Mouse (Mus musculus) liver, adult 2 months (tissue): Measurements from ENCODE around the gene Sv2c. TPM values are rescaled to one million over a fixed set of nuclear protein-coding genes. Genes with fewer than 3 reads are reported as not detected.

Source experiments
- DNase-seq: peaks from one replicate; pipeline ENCODE4 v3.0.0-alpha.2; 2011; ENCODE audit warnings: low read depth, low spot score; ENCODE audit errors: extremely low read depth
- H3K27ac ChIP-seq: fragments of 200-500 bp; replicated peaks from 2 replicates; pipeline ENCODE4 v1.5.1; 2012; ENCODE audit warnings: low read depth, mild to moderate bottlenecking, control low read depth, inconsistent platforms, low read length; ENCODE audit not compliant: insufficient read depth
- H3K27me3 ChIP-seq: fragments of 200-500 bp; 2 replicates; pipeline ENCODE4 v1.6.1; 2012; ENCODE audit warnings: mild to moderate bottlenecking, moderate library complexity, low read length, inconsistent platforms; ENCODE audit not compliant: control insufficient read depth, insufficient read depth
- H3K36me3 ChIP-seq: fragments of 200-500 bp; 2 replicates; pipeline ENCODE4 v1.6.1; 2012; ENCODE audit warnings: low read length, inconsistent platforms; ENCODE audit not compliant: control insufficient read depth, insufficient read depth
- H3K4me1 ChIP-seq: fragments of 200-500 bp; 2 replicates; pipeline ENCODE4 v1.6.1; 2011; ENCODE audit warnings: low read length; ENCODE audit not compliant: control insufficient read depth, insufficient read depth
- H3K4me3 ChIP-seq: fragments of 200-500 bp; 2 replicates; pipeline ENCODE4 v1.5.1; 2011; ENCODE audit warnings: low read depth, mild to moderate bottlenecking, control low read depth, low read length, moderate library complexity; ENCODE audit not compliant: insufficient read depth
- H3K79me2 ChIP-seq: fragments of 200-500 bp; 2 replicates; pipeline ENCODE4 v1.6.1; 2012; ENCODE audit warnings: inconsistent platforms, mild to moderate bottlenecking, low read length, moderate library complexity; ENCODE audit not compliant: control insufficient read depth, insufficient read depth
- H3K9ac ChIP-seq: fragments of 200-500 bp; 2 replicates; pipeline ENCODE4 v1.6.1; 2012; ENCODE audit warnings: low read depth, mild to moderate bottlenecking, control low read depth, inconsistent platforms, low read length
- CTCF ChIP-seq: fragments of 200-500 bp; IDR thresholded peaks from 2 replicates; pipeline ENCODE4 v1.5.1; 2011; ENCODE audit warnings: low read depth, low read length, control low read depth
- POLR2A ChIP-seq: fragments of 200-500 bp; IDR thresholded peaks from 2 replicates; pipeline ENCODE4 v1.6.1; 2011; ENCODE audit warnings: low read length, control low read depth; ENCODE audit not compliant: insufficient read depth; ENCODE audit errors: extremely low read depth
- WGBS: fragments of 180-500 bp; shearing (Covaris S2); methylation state at CpG from one replicate; pipeline ENCODE4 v1.1.7; 2018; 5-methylcytosine and 5-hydroxymethylcytosine counted together
- polyA plus RNA-seq: library from polyadenylated mRNA; depleted of rRNA; stranded (reverse); fragments of >200 nt; gene quantifications from 2 replicates; pipeline ENCODE4 v1.2.3, GENCODE M21; 2012
- total RNA-seq: library from RNA; depleted of rRNA; stranded (reverse); fragments of >200 nt; gene quantifications from 2 replicates; pipeline ENCODE4 v1.2.3, GENCODE M21; 2014

Sv2c gene
- total and polyA plus RNA-seq, 2 experiments = 0.09 to 0.13 TPM

DNA sequence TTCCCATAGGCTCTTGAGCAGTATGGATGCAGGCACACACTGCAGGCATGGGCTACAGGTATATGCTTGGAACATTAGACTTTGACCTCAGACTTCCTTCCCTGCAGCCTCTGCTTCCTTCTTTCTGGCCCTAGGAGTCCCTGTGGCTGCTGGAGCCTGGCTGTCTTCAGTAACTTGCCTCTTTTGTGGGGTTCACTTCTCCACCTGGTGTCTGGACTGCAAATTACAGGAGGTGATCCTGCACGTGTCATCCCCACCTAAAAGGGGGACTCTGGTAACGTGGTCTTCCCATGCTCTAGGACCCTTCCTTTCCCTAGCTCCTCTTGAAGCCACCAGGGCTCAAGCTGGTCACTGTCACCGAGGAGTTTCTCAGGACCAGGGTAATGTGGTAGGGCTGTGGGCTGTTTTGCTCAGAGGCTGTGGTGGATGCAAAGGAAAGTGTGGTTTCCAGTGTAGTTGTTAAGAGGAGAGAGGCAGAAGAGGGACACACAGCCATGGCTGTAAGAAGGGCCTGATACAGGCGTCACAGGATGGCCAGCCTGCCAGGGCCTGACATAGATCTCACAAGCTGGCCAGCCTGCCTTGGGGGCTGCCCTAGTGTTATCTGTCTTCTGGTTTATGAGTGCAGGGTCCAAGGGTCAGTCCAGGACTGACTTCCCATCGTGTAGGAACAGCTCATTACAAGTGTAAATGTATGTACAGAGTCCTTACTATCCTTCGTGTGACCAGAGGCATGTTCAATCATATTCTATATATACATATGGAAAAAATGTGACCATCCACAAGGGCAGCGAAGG lies 181.1 kb downstream of the Sv2c start:
- H3K27me3 ChIP-seq = no peaks in the 10 kb centered on the region
- WGBS = 55% methylated on average over 7 of the region's 7 CpGs
- no peak overlapping the region for H3K9ac ChIP-seq
- peak; percentile 62 for TF ChIP-seq CTCF
- TF ChIP-seq POLR2A = no peak
- H3K27ac ChIP-seq = no peak overlapping the region
- no peak overlapping the region for H3K4me3 ChIP-seq
- no peaks in the 10 kb centered on the region for H3K79me2 ChIP-seq
- DNase-seq = peak; percentile 43
- no peaks in the 10 kb centered on the region for H3K36me3 ChIP-seq
- peaks cover 6% of the 10 kb centered on the region; the same call in 1 of the 2 replicates for H3K4me1 ChIP-seq

DNA sequence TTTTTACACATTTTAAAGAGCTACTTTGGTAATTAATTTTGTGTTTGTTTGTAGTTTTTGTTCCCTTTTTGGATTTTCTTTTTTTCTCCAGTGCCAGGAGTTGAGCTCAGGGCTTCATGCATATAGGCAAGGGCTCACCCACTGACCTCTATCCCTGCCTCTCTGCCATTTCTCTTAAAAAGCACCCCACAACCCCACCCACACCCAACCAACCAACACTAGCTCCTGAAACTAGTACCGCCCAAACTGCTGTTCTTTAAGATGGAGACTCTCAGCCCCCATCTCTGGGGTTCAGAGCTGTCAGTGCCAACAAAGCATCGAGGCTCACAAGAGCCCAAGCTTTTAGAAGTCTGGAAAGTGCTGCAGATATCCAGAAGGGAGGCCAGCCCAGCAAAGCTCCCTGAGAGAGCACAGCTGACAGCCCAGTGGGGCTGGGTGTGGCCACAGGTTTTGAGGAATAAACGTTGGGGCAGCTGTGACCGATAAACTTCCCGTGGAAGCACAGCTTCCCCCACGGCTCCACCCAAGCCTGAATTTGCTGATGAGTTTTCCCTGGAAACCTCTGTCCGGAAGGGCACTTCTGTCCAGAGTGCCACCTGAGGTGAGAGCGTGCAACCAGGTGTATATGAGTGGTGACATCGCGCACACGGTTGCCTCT lies 181.8 kb downstream of the Sv2c start:
- no peak overlapping the region for H3K27ac ChIP-seq
- H3K36me3 ChIP-seq = no peaks in the 10 kb centered on the region
- H3K9ac ChIP-seq = no peak overlapping the region
- H3K4me3 ChIP-seq = no peak overlapping the region
- peaks cover 6% of the 10 kb centered on the region; the same call in 1 of the 2 replicates for H3K4me1 ChIP-seq
- DNase-seq = no peak
- TF ChIP-seq CTCF (no peak), POLR2A (no peak)
- no peaks in the 10 kb centered on the region for H3K27me3 ChIP-seq
- 79% methylated on average over 11 of the region's 11 CpGs for WGBS
- no peaks in the 10 kb centered on the region for H3K79me2 ChIP-seq

DNA sequence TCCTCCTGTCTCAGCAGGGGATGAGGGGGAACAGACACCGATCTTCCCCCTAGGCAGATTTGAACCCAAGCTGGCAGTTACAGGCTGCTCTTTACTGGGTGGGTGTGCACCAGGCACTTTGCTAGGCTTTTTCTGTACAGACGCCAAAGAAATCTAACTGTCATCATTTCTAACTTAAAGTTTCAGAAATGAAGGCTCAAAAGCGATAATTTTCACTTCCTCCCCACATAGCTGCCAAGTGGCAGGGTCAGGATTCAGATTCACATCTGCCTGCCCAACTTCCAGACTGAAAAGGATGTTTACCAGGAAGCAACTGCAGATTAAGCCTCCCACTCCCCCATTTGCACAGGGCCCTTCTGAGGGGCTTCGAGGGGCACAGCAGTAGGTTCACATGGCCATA lies 183.0 kb downstream of the Sv2c start:
- no peak overlapping the region for H3K4me3 ChIP-seq
- H3K79me2 ChIP-seq = no peaks in the 10 kb centered on the region
- H3K27ac ChIP-seq = peak overlapping the region; percentile 22; the same call in 1 of the 2 replicates
- H3K36me3 ChIP-seq = no peaks in the 10 kb centered on the region
- peaks cover 6% of the 10 kb centered on the region; the same call in 1 of the 2 replicates for H3K4me1 ChIP-seq
- TF ChIP-seq CTCF (no peak), POLR2A (no peak)
- peak; percentile 22 for DNase-seq
- no peak overlapping the region for H3K9ac ChIP-seq
- WGBS = 68% methylated on average over 4 of the region's 4 CpGs
- no peaks in the 10 kb centered on the region for H3K27me3 ChIP-seq

DNA sequence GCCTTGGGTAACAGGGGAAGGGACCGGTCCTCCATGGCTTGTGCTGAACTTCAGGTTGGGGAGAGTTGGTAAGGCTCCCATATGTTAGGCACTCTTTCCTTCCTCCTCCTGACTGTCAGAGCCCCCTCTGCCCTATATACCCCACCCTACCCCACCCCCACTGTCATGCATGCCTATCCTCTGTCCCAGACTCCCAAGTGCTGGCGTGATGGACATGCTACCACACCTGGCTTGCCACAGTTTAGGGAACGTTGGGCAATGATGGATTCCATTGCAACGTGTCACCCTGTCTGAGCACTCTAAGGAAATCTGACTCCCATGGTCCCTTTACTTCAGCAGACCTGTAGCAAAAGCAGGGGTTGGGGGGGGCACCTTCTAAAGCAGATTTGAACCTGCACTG lies 183.6 kb downstream of the Sv2c start:
- no peak for DNase-seq
- TF ChIP-seq POLR2A = no peak
- TF ChIP-seq CTCF = no peak
- Histone ChIP-seq H3K27ac (peak overlapping the region; percentile 22; the same call in 1 of the 2 replicates), H3K27me3 (no peaks in the 10 kb centered on the region), H3K79me2 (no peaks in the 10 kb centered on the region), H3K36me3 (no peaks in the 10 kb centered on the region), H3K9ac (no peak overlapping the region), H3K4me1 (peaks cover 6% of the 10 kb centered on the region; the same call in 1 of the 2 replicates), H3K4me3 (no peak overlapping the region)
- 91% methylated on average over 4 of the region's 4 CpGs for WGBS

DNA sequence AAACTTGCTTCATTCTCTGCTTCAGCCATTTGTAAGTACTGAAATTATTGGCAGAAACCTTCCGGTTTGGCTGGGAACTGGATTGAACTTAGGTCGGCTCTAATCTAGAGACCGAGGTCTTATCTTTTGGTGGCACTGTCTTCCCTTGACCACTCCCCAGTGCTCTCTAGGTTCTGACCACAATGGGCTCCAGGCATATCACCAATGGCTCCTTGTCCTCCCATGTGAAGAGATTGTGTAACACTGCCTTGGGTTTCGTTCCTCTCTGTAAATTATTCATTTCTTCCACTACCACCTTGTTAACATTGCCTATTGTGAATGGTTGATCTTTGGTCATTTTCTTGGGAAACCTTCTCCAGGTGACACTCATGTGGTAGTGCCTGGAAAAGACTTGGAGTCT lies 184.0 kb downstream of the Sv2c start:
- Histone ChIP-seq H3K4me3 (no peak overlapping the region), H3K36me3 (no peaks in the 10 kb centered on the region), H3K4me1 (peaks cover 6% of the 10 kb centered on the region; the same call in 1 of the 2 replicates), H3K9ac (no peak overlapping the region), H3K79me2 (no peaks in the 10 kb centered on the region), H3K27me3 (no peaks in the 10 kb centered on the region), H3K27ac (no peak overlapping the region)
- no peak for TF ChIP-seq CTCF
- TF ChIP-seq POLR2A = no peak
- WGBS = 26% methylated on average over 4 of the region's 4 CpGs
- DNase-seq = peak; percentile 64
